Mouse (Mus musculus) thymus, postnatal 25 days (tissue): ENCODE measurements around the gene Bckdhb.
"Not testable (repeated sequence)": the region's sequence is repeated elsewhere in the genome, so short reads cannot be mapped to it uniquely, and the experiment has no call there.

ENCODE experiments used
- DNase-seq: peaks from one replicate; pipeline ENCODE4 v3.0.0; 2022

The Bckdhb gene

GRCm38 (mm10) chr9:83924878-83925687, at the start of gene Bckdhb:
Gene Bckdhb, plus strand, starts transcription at chr9:83925145.
- peak; percentile 96 for DNase-seq

GRCm38 (mm10) chr9:83882191-83882590, 42.8 kb upstream of the Bckdhb start:
- DNase-seq = no peak

GRCm38 (mm10) chr9:83886149-83886548, 38.8 kb upstream of the Bckdhb start:
- no peak for DNase-seq

GRCm38 (mm10) chr9:83888214-83888613, 36.7 kb upstream of the Bckdhb start:
- DNase-seq = no peak

- no peak for DNase-seq
These were observed 31.9 kb upstream of the Bckdhb start for GRCm38 (mm10) chr9:83893073-83893472.

- no peak for DNase-seq
These were observed 31.1 kb upstream of the Bckdhb start for GRCm38 (mm10) chr9:83893767-83894330.

- no peak for DNase-seq
These were observed 22.9 kb upstream of the Bckdhb start for GRCm38 (mm10) chr9:83902086-83902485.

- no peak for DNase-seq
These were observed 19.1 kb upstream of the Bckdhb start for GRCm38 (mm10) chr9:83905820-83906219.

GRCm38 (mm10) chr9:83907017-83907416, 17.9 kb upstream of the Bckdhb start:
- no peak for DNase-seq

- DNase-seq = no peak
These were observed 15.1 kb upstream of the Bckdhb start for GRCm38 (mm10) chr9:83909836-83910235.

GRCm38 (mm10) chr9:83910926-83911325, 14.0 kb upstream of the Bckdhb start:
- DNase-seq = no peak

GRCm38 (mm10) chr9:83922076-83922475, 2.9 kb upstream of the Bckdhb start:
- no peak for DNase-seq

- no peak for DNase-seq
These were observed 589 bp upstream of the Bckdhb start for GRCm38 (mm10) chr9:83924356-83924755.

- DNase-seq = no peak
These were observed 720 bp downstream of the Bckdhb start for GRCm38 (mm10) chr9:83925688-83926041.

GRCm38 (mm10) chr9:83926302-83926701, 1.4 kb downstream of the Bckdhb start:
- DNase-seq = no peak

GRCm38 (mm10) chr9:83939501-83939900, 14.6 kb downstream of the Bckdhb start:
- not testable (repeated sequence) for DNase-seq

- no peak for DNase-seq
These were observed 15.1 kb downstream of the Bckdhb start for GRCm38 (mm10) chr9:83940016-83940415.

- DNase-seq = no peak
These were observed 15.8 kb downstream of the Bckdhb start for GRCm38 (mm10) chr9:83940537-83941363.

- DNase-seq = no peak
These were observed 26.4 kb downstream of the Bckdhb start for GRCm38 (mm10) chr9:83951336-83951735.

- DNase-seq = peak; percentile 68
These were observed 31.8 kb downstream of the Bckdhb start for GRCm38 (mm10) chr9:83956632-83957314.

GRCm38 (mm10) chr9:83962098-83963086, 37.4 kb downstream of the Bckdhb start:
- DNase-seq = no peak

- no peak for DNase-seq
These were observed 38.4 kb downstream of the Bckdhb start for GRCm38 (mm10) chr9:83963296-83963695.
